Mouse (Mus musculus) thymus, postnatal 0 days (tissue): Measurements from ENCODE around the gene Armh3. TPM values are rescaled to one million over a fixed set of nuclear protein-coding genes. Genes with fewer than 3 reads are reported as not detected.

Experiments used
- DNase-seq: peaks from one replicate; pipeline ENCODE4 v3.0.0-alpha.2; 2015; ENCODE audit warnings: low spot score
- polyA plus RNA-seq: library from polyadenylated mRNA; unstranded; fragments of >200 nt; fragmentation: Nextera tagmentation; extraction: Ambion mirVana; gene quantifications from 2 replicates; pipeline ENCODE4 v1.2.1, GENCODE M21; 2015

The Armh3 gene
- polyA plus RNA-seq, 1 experiment from 2014 or later, result 10.4 TPM

DNA sequence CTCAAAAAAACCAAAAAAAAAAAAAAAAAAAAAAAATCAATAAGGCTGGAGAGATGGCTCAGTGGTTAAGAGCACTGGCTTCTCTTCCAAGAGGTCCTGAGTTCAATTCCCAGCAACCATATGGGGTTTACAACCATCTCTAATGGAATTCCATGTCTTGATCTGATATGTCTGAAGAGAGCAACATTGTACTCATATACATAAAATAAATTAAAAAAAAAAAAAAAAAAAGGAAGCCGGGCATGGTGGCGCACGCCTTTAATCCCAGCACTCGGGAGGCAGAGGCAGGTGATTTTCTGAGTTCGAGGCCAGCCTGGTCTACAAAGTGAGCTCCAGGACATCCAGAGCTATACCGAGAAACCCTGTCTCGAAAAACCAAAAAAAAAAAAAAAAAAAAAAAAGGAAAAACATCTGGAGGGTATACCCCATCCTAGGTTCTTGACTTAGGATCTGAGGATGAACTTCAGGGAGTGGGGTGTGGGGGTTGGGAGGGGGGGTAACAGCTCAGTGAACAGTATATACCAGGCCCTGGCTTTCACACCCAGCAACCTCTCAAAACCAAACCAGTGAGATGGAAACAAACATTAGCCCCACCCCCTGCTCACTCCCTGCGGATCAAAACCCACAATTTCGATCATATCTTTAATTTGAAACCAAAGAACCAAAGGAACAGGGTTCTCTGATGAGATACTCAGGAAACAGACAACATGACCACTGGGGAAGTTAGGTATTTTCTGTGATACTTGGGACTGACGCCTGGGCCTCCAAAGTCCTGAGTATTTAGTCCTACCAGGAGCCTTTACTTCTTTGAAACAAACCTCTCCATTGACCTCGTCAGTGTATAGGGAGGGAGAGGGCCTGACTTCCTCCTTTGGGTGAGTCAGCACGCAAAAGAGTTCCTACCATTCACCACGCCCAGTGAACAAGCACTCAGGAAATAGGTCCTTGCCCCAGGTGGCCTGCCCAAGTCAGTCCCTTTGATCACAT is 208.1 kb downstream of the Armh3 start:
- DNase-seq, result peak; percentile 40

DNA sequence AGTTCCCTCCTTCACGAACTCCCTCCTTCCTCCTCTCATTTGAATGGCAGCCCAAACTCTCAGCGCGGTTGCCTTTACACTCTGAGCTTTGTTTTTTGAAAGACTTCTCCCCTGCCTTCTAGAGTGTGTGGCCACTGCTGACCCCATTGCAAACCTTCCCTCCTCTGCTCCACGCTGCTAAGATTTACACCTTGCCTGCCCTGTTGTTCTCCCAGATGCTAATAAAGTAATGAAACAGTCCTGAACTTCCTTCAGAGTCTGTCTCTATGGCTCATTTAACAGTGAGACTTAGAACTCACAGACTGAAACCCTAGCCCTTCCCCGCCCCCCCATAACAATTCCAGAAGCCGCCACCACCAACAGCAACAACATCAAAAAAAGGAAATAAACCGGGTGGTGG is 208.9 kb downstream of the Armh3 start:
- no peak for DNase-seq

DNA sequence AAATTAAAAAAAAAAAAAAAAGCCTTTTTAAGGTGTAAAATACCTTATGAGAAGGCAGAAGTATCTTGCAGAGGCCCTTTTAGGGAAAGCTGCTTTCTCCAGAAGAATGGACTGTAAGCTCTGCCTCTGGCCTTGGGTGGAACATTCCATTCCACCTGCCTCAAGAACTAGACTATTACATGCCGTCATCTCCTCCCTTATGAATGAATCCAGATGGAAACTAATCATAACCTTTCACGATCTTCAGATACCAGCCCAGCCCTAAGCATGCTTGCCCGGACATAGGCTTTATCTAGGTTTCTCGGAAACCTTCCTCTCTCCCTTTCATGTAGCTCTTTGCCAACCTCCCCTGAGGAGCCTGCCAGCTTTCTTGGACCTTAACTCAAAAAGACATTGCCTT is 210.0 kb downstream of the Armh3 start:
- DNase-seq, result no peak

DNA sequence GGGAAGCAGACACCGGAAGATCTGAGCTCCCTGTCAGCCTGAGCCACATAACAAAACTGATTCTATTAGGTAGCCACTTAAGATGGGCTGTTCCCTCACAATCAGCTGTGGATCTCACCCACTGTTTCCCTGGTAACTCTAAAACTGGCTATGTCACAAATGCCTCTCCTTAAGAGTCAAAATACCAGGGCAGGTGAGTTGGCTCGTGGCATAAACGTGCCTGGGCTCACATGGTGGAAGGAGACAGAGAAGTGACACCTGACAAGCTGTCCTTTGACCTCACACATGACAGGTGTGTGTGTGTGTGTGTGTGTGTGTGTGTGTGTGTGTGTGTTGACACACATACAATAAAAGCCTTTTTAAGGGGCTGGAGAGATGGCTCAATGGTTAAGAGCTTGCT is 210.8 kb downstream of the Armh3 start:
- no peak for DNase-seq

DNA sequence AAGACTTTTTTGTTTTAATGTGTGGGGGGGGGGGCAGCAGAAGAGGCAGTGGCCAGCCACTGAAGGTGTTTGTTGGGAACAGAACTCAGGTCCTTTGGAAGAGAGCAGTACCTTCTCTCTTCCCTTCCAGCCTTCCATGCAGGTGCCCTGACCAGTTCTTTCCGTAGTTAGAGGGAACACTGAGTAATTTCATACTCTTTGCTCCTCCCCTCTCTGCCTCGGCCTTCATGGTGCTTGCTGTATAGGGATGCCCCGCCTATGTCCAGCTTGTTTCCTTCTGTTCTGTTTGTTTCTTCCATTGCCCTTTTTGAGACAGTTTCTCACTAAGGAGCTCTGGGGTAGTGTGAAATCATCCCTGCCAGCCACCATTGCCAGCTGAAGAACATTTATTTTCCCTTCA is 212.8 kb downstream of the Armh3 start:
- DNase-seq, result no peak

DNA sequence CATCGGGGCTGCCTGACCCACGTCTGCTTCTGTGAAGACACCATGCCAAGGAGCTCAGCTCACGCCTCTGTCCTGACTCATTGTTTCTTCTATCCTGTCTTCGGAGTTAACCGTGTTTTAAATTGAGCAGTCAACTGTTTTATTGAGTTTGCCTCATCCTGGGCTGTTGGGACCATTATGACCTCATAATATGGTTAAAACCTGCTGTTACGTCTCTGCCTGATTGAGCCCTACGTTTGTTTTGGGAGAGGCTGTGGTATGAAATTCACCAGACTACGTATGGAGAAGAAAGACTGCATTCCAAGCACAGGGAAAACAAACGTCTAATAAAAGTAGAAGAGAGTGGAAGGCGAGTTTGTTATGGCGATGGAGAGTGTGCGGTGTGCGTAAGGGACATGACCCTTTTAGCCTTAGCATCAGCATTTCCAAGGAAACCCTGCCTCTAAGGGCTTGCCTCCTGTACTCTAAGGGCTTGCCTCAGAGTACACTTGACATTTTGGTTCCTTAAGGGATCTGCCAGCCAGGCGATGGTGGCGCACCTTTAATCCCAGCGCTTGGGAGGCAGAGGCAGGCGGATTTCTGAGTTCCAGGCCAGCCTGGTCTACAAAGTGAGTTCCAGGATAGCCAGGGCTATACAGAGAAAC is 214.2 kb downstream of the Armh3 start:
- DNase-seq, result no peak

DNA sequence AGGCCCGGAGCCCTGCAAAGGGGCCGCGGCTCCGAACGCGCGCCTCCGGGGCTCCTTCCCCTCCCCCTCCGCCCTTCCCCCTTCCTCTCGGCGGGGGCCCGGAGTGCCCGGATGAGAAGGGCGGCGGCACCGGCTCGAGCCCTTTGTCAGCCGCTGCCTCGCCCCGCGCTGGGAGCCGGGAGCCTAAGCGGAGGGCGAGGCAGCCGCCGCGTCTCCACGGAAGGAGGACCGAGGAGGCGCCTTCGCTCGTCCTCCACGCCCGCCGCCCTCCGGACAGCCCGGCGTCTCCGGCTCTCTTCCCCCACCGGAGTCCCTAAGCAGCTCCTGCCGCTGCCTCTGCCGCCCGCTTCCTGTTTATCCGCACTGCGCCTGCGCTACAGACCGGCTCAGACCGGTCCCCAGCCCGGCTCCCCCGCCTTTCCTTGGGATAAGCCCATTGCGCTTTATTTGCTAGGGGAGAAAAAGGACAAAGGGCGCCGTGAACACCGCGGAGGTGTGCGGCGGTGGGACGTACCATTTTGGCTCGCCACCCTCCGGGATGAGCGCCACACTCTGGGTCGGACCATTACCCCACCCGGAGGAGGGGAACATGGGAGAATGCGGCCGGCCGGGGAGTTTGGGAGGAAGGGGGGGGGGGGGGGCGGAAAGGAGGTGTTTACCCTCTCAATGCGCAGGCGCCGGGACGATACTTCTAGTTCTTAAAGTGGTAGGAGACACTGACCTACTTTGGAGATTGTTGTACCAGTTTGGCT is 214.9 kb downstream of the Armh3 start, which contains the start of gene Mgea5:
TSS of gene Mgea5 (minus strand) at position 657 of the 752 bp plus-strand sequence.
- peak; percentile 99 for DNase-seq

DNA sequence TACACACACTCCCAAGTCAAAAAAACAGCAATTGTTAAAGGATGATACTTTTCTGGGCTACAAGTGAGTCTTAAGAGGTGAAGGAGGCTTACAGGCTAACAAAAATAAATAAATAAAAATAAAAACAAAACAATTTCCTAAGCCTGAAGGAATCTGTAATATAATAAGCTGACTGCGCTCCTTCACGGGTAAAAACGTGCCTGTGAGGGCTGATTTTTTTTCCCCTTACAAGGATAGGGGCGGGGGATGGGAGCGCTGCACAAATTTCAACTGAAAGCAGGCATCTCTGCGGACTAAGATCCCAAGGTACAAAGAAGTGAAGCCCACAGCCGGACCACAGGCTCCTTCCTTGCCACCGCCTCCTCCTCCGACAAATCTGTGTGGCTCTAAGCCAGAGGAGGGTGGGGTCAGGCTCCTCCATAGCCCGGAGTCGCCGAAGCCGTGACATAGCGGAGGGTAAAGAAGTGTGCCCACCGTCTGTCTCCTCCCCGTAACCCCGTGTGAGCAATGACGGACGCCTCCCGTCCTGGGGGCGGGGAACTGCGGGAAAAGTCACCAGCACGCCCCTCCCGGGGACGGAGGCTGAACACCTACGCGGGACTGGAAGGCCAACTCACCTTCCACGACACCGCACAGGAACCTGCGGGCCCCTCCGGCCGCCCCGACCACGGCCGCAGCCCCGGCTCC is 215.8 kb downstream of the Armh3 start:
- DNase-seq, result peak; percentile 67

DNA sequence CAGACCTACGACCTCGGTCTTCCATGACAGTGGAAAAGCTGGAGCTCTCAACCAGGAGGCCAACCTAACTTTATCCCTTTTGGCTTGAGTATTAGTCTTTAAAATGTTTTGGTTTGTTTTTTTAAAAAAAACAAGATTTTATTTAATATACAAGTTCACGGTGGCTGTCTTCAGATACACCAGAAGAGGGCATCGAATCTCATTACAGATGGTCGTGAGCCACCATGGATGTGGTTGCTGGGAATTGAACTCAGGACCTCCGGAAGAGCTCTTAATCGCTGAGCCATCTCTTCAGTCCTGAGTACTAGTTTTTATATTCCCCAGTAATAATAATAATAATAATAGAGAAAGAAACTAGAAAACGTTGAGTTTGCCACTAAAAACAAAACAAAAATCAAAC is 216.6 kb downstream of the Armh3 start:
- no peak for DNase-seq

DNA sequence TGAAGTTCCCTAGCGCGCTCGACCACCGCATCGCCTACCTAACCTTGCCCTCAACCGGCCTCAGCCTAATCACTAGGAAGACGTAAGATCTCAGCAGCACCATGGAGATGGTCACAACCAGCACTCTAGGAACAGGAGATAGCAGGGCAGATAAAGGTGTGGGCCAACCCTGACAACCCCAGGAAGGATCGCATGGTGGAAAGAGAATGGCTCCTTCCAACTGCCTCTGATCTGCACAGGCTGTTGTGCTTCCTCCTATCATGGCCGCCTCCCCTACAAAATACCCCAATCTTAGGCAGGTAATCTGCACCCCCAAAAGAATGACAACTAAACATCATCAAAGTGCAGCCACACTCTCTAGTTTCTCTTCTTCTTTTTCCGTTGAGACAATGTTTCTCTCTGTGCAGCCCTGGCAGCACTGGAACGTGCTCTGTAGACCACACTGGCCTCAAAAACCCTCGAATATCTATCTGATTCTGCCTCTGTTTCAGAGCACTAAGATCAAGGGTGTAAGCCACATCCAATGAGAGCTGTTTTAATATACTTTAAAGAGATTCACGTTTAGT is 217.9 kb downstream of the Armh3 start:
- peak; percentile 13 for DNase-seq

DNA sequence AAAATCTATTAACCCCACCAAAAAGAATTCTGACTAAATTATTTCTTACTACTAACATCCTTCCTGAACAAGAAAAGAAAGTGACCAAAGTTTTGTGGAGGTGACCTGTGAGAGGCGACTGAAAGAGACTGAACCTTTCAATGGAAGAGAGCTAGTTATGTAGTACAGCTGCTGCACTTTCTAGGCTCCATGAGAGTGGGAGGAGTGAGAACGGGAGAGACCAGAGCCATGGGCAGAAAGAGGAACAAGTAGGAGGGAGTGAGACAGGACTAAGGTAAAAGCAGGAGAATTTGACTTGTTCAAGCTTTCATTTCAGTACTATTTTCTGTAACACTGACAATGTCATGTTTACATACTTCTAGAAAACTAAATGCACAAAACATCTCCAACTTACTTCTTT is 222.8 kb downstream of the Armh3 start:
- DNase-seq, result no peak

DNA sequence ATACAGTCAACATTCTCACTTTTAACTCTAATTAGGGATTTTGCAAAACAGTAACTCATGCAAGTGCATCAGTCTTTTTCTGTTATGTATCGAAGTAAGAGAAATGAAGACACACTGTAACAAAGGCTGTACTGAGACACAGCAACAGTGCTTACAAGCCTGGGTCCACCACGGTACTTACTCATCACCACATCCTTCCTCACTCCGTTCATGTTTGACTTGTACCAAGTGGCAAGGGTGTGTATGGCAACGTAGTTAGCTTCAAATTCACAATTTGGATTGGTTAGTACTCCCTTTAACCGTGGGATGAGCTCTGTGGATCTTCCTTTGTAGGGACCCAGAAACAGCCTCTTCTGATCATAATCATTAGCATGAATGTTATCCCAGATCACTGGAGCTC is 226.8 kb downstream of the Armh3 start:
- no peak for DNase-seq

Other genes starting within 250 kb of the Armh3 start
- 27.4 and 34.1 TPM in 2 replicates for gene Npm3, start 248.9 kb downstream of the Armh3 start, polyA plus RNA-seq
- gene Mgea5, start 214.7 kb downstream of the Armh3 start, polyA plus RNA-seq, result 61.0 and 90.5 TPM in 2 replicates
- gene Kcnip2, start 182.4 kb downstream of the Armh3 start, polyA plus RNA-seq, result 1.3 TPM in 2 replicates
- 7.5 and 8.0 TPM in 2 replicates for gene Hps6, start 5.0 kb upstream of the Armh3 start, polyA plus RNA-seq
- 11.6 and 12.8 TPM in 2 replicates for gene Pprc1, start 46.4 kb upstream of the Armh3 start, polyA plus RNA-seq
- 140 and 157 TPM in 2 replicates for gene Ldb1, start 46.7 kb upstream of the Armh3 start, polyA plus RNA-seq
- gene Nolc1, start 77.4 kb upstream of the Armh3 start, polyA plus RNA-seq, result 90.2 and 102 TPM in 2 replicates
- gene Elovl3, start 133.4 kb upstream of the Armh3 start, polyA plus RNA-seq, result 0.08 and 0.26 TPM in 2 replicates
- gene Pitx3, start 149.8 kb upstream of the Armh3 start, polyA plus RNA-seq, result not detected in 2 replicates
- gene Gbf1, start 154.0 kb upstream of the Armh3 start, polyA plus RNA-seq, result 28.6 and 28.7 TPM in 2 replicates